12 mouse cellular contexts compared by ENCODE assay signal in genomic region chr8:57801197-57801596, GRCm38 (mm10).
A peak's percentile ranks its signal among the peaks of the same experiment; 100 is the strongest.
DNase-seq lines count a peak whose midpoint lies in the region; ATAC-seq and TF ChIP-seq lines count a peak whose summit lies in the region.
"Had no signal": no experiment of that assay in that cellular context is flagged by ENCODE, and none has a peak within 500 bp of the region (broad histone marks: within the 10 kb centered on the region; RNA-seq: fewer than 3 reads in every experiment).

No protein-coding gene starts in this region.

- H3K27me3 ChIP-seq in heart, embryonic 12.5 days (replicated peaks) = no peaks in the 10 kb centered on the region
- no peaks in the 10 kb centered on the region for H3K27me3 ChIP-seq in MEL (ENCODE audit: control insufficient read depth in 1 of 2, insufficient read depth in 2 of 2, low read length in 2 of 2)
- peaks cover 6% of the 10 kb centered on the region for H3K27me3 ChIP-seq in megakaryocyte, embryonic 14.5 days (replicated peaks)
- H3K27me3 ChIP-seq in midbrain, embryonic 10.5 days (ENCODE audit: low read depth, poor library complexity, severe bottlenecking) = peaks cover 25% of the 10 kb centered on the region
- H3K27me3 ChIP-seq in forebrain, postnatal 0 days (ENCODE audit: insufficient read depth, low read length) = no peaks in the 10 kb centered on the region
- H3K27me3 ChIP-seq: embryonic facial prominence, embryonic 15.5 days; stomach, embryonic 15.5 days had no signal

- no peak for ATAC-seq in heart, embryonic 12.5 days (ENCODE audit: insufficient number of reproducible peaks, low FRiP score)
- no peak for ATAC-seq in forebrain, postnatal 0 days

- TF ChIP-seq POLR2A in MEL (IDR thresholded peaks at IDR 0.05; ENCODE audit: control insufficient read depth in 1 of 2, insufficient read depth in 1 of 2, low read depth in 1 of 2, low read length in 2 of 2, poor library complexity in 1 of 2) = no peak

- H3K27ac ChIP-seq in heart, embryonic 12.5 days (ENCODE audit: poor library complexity, severe bottlenecking) = no peak overlapping the region
- H3K27ac ChIP-seq in MEL (ENCODE audit: control insufficient read depth, low read depth, low read length) = peak overlapping the region; percentile 15; the same call in 1 of the 2 replicates
- no peak overlapping the region for H3K27ac ChIP-seq in midbrain, embryonic 10.5 days (replicated peaks)
- H3K27ac ChIP-seq in forebrain, postnatal 0 days (ENCODE audit: low read depth, low read length) = no peak overlapping the region
- H3K27ac ChIP-seq: embryonic facial prominence, embryonic 15.5 days; hindbrain, embryonic 10.5 days; kidney, postnatal 0 days; stomach, embryonic 15.5 days had no signal

- no peaks in the 10 kb centered on the region for H3K9me3 ChIP-seq in heart, embryonic 12.5 days (replicated peaks)
- no peaks in the 10 kb centered on the region for H3K9me3 ChIP-seq in MEL (replicated peaks; ENCODE audit: insufficient read depth, low read length)
- no peaks in the 10 kb centered on the region for H3K9me3 ChIP-seq in megakaryocyte, embryonic 14.5 days
- H3K9me3 ChIP-seq in midbrain, embryonic 10.5 days (replicated peaks) = no peaks in the 10 kb centered on the region
- H3K9me3 ChIP-seq in forebrain, postnatal 0 days (ENCODE audit: low read length) = no peaks in the 10 kb centered on the region
- H3K9me3 ChIP-seq: embryonic facial prominence, embryonic 15.5 days; hindbrain, embryonic 10.5 days; stomach, embryonic 15.5 days had no signal

- no peak for TF ChIP-seq EP300 in MEL (IDR thresholded peaks at IDR 0.05; ENCODE audit: low read depth in 1 of 2, low read length in 2 of 2)

- intact Hi-C loops in heart, postnatal 36 days (cut with DNase I) = loop anchor here (2.0 kb wide), 1 partner anchor 374 kb away; no protein-coding TSS in a partner anchor

- no peaks in the 10 kb centered on the region for H3K36me3 ChIP-seq in heart, embryonic 12.5 days
- peaks cover 0 to 2% of the 10 kb centered on the region in 2 experiments; a peak in 1 of 4 replicates for H3K36me3 ChIP-seq in MEL (ENCODE audit: control insufficient read depth in 1 of 2, insufficient read depth in 2 of 2, low read length in 2 of 2)
- no peaks in the 10 kb centered on the region for H3K36me3 ChIP-seq in megakaryocyte, embryonic 14.5 days (replicated peaks; ENCODE audit: low read length)
- H3K36me3 ChIP-seq in midbrain, embryonic 10.5 days = no peaks in the 10 kb centered on the region
- no peaks in the 10 kb centered on the region for H3K36me3 ChIP-seq in forebrain, postnatal 0 days (ENCODE audit: insufficient read depth)
- H3K36me3 ChIP-seq: embryonic facial prominence, embryonic 15.5 days; hindbrain, embryonic 10.5 days; stomach, embryonic 15.5 days had no signal

- no peak overlapping the region for H3K9ac ChIP-seq in heart, embryonic 12.5 days
- peak overlapping the region; percentile 71 for H3K9ac ChIP-seq in MEL (ENCODE audit: control insufficient read depth, low read depth, low read length, poor library complexity, severe bottlenecking)
- H3K9ac ChIP-seq in forebrain, postnatal 0 days = no peak overlapping the region
- H3K9ac ChIP-seq: embryonic facial prominence, embryonic 15.5 days; stomach, embryonic 15.5 days had no signal

- WGBS in heart, embryonic 12.5 days = 55% methylated on average over 4 of the region's 4 CpGs
- WGBS in midbrain, embryonic 10.5 days = 81% methylated on average over 4 of the region's 4 CpGs
- WGBS in forebrain, postnatal 0 days = 77% methylated on average over 4 of the region's 4 CpGs

- H3K4me3 ChIP-seq in heart, embryonic 12.5 days = no peak overlapping the region
- peak overlapping the region; percentile 61 to 90 for H3K4me3 ChIP-seq in MEL (ENCODE audit: control insufficient read depth in 1 of 2, insufficient read depth in 1 of 2, low read depth in 2 of 2, low read length in 2 of 2)
- peak overlapping the region; percentile 82 for H3K4me3 ChIP-seq in megakaryocyte, embryonic 14.5 days (replicated peaks)
- H3K4me3 ChIP-seq in midbrain, embryonic 10.5 days = no peak overlapping the region
- no peak overlapping the region for H3K4me3 ChIP-seq in forebrain, postnatal 0 days (ENCODE audit: low read depth, low read length)
- H3K4me3 ChIP-seq: embryonic facial prominence, embryonic 15.5 days; hindbrain, embryonic 10.5 days; stomach, embryonic 15.5 days had no signal

- no peak overlapping the region for H3K4me2 ChIP-seq in heart, embryonic 12.5 days
- H3K4me2 ChIP-seq in forebrain, postnatal 0 days (ENCODE audit: low read depth) = no peak overlapping the region
- H3K4me2 ChIP-seq: embryonic facial prominence, embryonic 15.5 days; stomach, embryonic 15.5 days had no signal

- no peak for TF ChIP-seq CTCF in MEL (IDR thresholded peaks at IDR 0.05 in 2 of 3, conservative IDR thresholded peaks at IDR 0.05 in 1 of 3; ENCODE audit: control insufficient read depth in 1 of 3, insufficient read depth in 1 of 3, low read depth in 2 of 3, low read length in 3 of 3, poor library complexity in 1 of 3, severe bottlenecking in 1 of 3)
- no peak for TF ChIP-seq CTCF in forebrain, postnatal 0 days (IDR thresholded peaks at IDR 0.05; ENCODE audit: low read depth)

- no peak for TF ChIP-seq RAD21 in MEL (IDR thresholded peaks at IDR 0.05; ENCODE audit: low read depth, low read length)

- peaks cover 4% of the 10 kb centered on the region; the same call in 1 of the 2 replicates for H3K4me1 ChIP-seq in heart, embryonic 12.5 days (replicated peaks)
- 0 out of 4 replicates have a peak, but pooled peaks cover 0 to 2% of the 10 kb centered on the region in 2 experiments for H3K4me1 ChIP-seq in MEL (ENCODE audit: control insufficient read depth in 1 of 2, insufficient read depth in 2 of 2, low read length in 2 of 2)
- peaks cover 30% of the 10 kb centered on the region for H3K4me1 ChIP-seq in megakaryocyte, embryonic 14.5 days
- H3K4me1 ChIP-seq in midbrain, embryonic 10.5 days = peaks cover 14% of the 10 kb centered on the region
- H3K4me1 ChIP-seq in forebrain, postnatal 0 days (ENCODE audit: insufficient read depth) = peaks cover 9% of the 10 kb centered on the region; the same call in 1 of the 2 replicates

- peak; percentile 93 for DNase-seq in heart, adult 11 months
- DNase-seq in MEL (ENCODE audit: low read depth, low spot score) = peak; percentile 63
- DNase-seq in heart, postnatal 36 days = peak; percentile 6 to 11
- DNase-seq in midbrain, embryonic 10.5 days (ENCODE audit: low spot score) = no peak
- no peak for DNase-seq in urinary bladder, postnatal 10 days (ENCODE audit: low spot score)
- DNase-seq in forebrain, postnatal 0 days = no peak

- H3K79me2 ChIP-seq in MEL (ENCODE audit: control insufficient read depth, insufficient read depth, low read length, poor library complexity) = no peaks in the 10 kb centered on the region

TF ChIP-seq in MEL, 35 proteins besides CTCF, POLR2A, EP300 and RAD21:
- TF ChIP-seq TBP (IDR thresholded peaks at IDR 0.05; ENCODE audit: low read depth, low read length) (0 out of 2 replicates have a peak, but pooled peaks have one; percentile 15), TCF12 (IDR thresholded peaks at IDR 0.05; ENCODE audit: low read depth, low read length) (no peak), MAX (IDR thresholded peaks at IDR 0.05; ENCODE audit: low read length) (no peak), ELF1 (IDR thresholded peaks at IDR 0.05; ENCODE audit: low read depth, low read length) (0 out of 2 replicates have a peak, but pooled peaks have one; percentile 10)
TF ChIP-seq in MEL: peak in this region for 2.

Comparison
In these comparisons a context has a peak if more than half of its experiments do, and no peak if none do; other contexts are left out.
1. DNase-seq: peak in heart, adult 11 months (single experiment), MEL (single experiment) and heart, postnatal 36 days (2 of 2); none in midbrain, embryonic 10.5 days (single experiment), urinary bladder, postnatal 10 days (single experiment) and forebrain, postnatal 0 days (single experiment).
2. H3K4me3 ChIP-seq: peak in MEL (2 of 2) and megakaryocyte, embryonic 14.5 days (single experiment); none in heart, embryonic 12.5 days (single experiment), midbrain, embryonic 10.5 days (single experiment) and forebrain, postnatal 0 days (single experiment).